Mouse (Mus musculus): ENCODE data around the gene Mon2. TPM values are rescaled to one million over a fixed set of nuclear protein-coding genes. Genes with fewer than 3 reads are reported as not detected.

Gene Mon2
- polyA plus RNA-seq, 1 experiment from 2014 or later: 27.3 TPM

DNA sequence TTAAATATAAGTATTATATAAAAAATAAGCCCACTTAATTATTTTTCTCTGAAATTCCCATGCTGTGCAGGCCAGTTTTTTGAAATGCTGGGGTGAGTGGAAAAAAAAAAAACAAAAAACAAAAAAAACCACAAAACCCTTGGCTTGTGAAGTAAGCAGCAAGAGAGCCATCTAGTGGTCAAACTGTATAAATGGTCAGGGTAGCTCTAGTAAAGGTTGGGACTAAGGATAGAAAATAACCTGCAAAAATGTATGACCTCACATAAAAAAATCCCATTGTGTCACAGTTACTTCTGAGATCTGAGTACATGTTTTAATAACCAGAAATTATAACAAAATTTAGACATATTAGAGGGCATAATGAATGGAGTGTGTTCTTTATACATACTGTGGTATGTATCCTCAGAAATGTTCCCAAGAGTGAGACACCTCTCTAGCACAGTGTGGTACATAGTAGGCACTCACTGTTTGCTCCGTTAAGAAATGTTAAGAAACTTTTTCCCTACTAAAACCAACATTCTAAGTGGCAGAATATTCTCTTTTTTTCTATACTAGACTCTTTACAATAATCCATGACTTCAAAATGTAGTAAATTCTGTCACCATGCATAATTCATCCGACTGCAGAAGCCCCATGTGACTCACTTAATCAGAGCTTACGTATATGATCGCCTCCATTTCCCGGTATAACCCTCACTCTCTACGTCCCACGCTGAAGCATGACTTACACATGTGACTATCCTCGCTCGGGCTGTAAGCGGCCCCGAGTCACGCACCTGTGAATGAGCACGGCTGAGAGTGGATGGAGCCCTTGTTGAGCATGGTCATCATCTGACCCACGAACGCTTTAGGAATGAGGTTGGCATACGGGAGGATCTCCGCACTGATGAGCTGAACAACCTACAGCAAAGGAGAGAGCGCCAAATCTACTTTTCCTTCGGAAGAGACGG lies 70.8 kb downstream of the Mon2 start:
- ATAC-seq (replicated peaks): peak; percentile 56; the same call in 1 of the 2 replicates
- Histone ChIP-seq H3K9me3 (no peaks in the 10 kb centered on the region), H3K9ac (no peak overlapping the region), H3K36me3 (replicated peaks) (peaks cover 17% of the 10 kb centered on the region), H3K4me2 (no peak overlapping the region), H3K4me1 (no peaks in the 10 kb centered on the region), H3K4me3 (no peak overlapping the region), H3K27me3 (replicated peaks) (no peaks in the 10 kb centered on the region), H3K27ac (no peak overlapping the region)
- WGBS: 89% methylated on average over 20 of the region's 20 CpGs

DNA sequence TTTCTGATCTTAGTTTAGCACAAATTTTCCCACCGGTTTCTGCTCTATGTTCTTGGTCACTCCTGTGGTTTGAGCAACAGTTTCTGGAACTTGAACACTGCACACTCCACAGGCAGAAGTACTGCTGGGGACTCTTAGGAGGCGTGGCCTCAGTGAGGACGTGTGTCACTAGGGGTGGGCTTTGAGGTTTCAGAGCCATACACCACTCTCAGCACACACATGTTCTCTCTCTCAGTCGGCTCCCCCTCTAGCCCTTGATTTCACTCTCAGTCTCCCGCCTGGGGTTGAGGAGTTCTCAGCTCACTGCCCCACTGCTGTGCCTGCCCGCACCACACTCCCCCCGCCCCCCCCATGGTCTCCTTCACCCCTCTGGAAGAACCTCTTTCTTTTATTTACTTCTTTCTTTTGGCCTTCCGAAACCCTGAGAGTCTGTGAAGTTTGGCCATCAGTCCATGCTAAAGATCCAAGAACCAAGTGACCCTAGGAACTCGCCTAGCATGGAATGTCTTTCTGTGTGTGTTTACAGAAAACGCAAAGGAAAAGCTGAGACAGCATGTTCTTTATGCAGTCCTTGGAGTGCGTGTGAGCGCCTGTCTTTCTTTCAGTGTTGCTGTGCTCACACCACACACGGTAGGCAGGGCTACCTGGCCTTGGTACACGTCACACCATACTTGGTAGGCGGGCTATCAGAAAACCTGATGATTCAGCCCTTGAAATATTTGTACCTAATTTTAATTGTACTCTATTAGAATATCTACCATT lies 71.6 kb downstream of the Mon2 start:
- Histone ChIP-seq H3K9ac (no peak overlapping the region), H3K36me3 (replicated peaks) (peaks cover 12% of the 10 kb centered on the region; the same call in 1 of the 2 replicates), H3K9me3 (no peaks in the 10 kb centered on the region), H3K27ac (no peak overlapping the region), H3K27me3 (replicated peaks) (no peaks in the 10 kb centered on the region), H3K4me2 (no peak overlapping the region), H3K4me1 (no peaks in the 10 kb centered on the region), H3K4me3 (no peak overlapping the region)
- peak; percentile 77 for ATAC-seq (replicated peaks)
- WGBS: 79% methylated on average over 15 of the region's 15 CpGs

DNA sequence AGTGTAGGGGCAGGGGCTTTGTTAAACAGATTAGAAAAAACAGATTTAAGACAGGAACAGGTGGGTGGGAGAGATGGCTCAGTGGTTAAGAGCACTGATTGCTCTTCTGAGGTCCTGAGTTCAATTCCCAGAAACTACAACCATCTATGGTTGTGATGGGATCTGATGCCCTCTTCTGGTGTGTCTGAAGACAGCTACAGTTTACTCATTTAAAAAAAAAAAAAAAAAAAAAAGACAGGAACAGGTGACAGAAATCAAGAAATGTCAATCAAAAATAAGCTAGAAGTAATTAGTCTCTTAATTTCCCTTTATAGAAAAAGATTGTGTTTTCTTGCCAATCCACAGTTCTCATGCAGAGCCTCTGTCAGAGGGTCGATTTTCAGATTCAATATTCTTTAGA lies 74.3 kb downstream of the Mon2 start:
- Histone ChIP-seq H3K4me1 (no peaks in the 10 kb centered on the region), H3K27me3 (replicated peaks) (no peaks in the 10 kb centered on the region), H3K27ac (no peak overlapping the region), H3K36me3 (replicated peaks) (peaks cover 22% of the 10 kb centered on the region; the same call in 1 of the 2 replicates), H3K9me3 (no peaks in the 10 kb centered on the region), H3K4me3 (no peak overlapping the region), H3K9ac (no peak overlapping the region), H3K4me2 (no peak overlapping the region)
- WGBS: 82% methylated on average over 1 of the region's 1 CpGs
- ATAC-seq (replicated peaks): no peak

DNA sequence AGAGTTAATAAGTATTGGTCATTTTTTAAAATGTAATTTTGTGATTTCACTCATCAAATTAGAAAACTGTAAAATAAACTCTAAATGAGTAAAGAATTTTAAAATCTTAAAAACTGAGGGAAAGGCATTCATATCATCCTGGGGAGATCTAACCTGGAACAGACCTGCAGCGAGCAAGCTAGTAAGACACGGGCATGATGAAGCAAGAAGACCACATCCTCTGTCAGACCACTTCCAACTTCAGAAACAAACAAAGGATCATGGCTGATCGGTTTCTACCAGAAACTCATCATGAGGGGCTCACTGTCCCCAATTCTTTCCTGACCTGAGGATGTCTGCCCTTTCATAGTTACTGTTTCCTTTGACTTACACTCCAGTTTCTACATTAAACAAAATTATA lies 74.9 kb downstream of the Mon2 start:
- no peaks in the 10 kb centered on the region for H3K27me3 ChIP-seq (replicated peaks)
- no peak overlapping the region for H3K27ac ChIP-seq
- H3K36me3 ChIP-seq (replicated peaks): peaks cover 25% of the 10 kb centered on the region; the same call in 1 of the 2 replicates

DNA sequence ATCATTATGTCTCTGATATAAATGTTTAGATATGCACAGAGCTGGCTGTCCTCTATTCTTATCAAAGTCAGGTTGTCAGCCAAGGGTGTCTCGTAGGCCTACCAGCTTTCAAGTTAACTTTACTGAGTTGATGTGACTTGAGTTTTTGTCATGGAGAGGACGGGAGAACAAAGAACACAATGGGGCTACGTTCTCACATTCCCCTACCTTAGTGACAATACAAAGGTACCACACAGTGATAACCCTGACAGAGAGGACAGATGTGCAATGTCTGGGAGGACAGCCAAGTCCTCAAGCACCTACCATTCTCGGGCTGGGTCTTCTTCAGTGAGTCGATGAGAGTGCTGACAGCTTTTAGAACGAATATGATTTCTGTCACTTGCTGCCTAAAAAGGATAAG lies 76.9 kb downstream of the Mon2 start:
- H3K27ac ChIP-seq: no peak overlapping the region
- H3K36me3 ChIP-seq (replicated peaks): peaks cover 30% of the 10 kb centered on the region
- ATAC-seq (replicated peaks): no peak
- H3K9ac ChIP-seq: no peak overlapping the region
- no peaks in the 10 kb centered on the region for H3K4me1 ChIP-seq
- H3K27me3 ChIP-seq (replicated peaks): no peaks in the 10 kb centered on the region
- H3K4me3 ChIP-seq: no peak overlapping the region
- H3K9me3 ChIP-seq: no peaks in the 10 kb centered on the region
- WGBS: 74% methylated on average over 6 of the region's 6 CpGs
- no peak overlapping the region for H3K4me2 ChIP-seq

More for the DNA sequence above, 74.9 kb downstream of the Mon2 start:
- Histone ChIP-seq H3K4me3 (no peak overlapping the region), H3K4me1 (no peaks in the 10 kb centered on the region), H3K4me2 (no peak overlapping the region), H3K9me3 (no peaks in the 10 kb centered on the region), H3K9ac (no peak overlapping the region)
- no peak for ATAC-seq (replicated peaks)
- 87% methylated on average over 3 of the region's 3 CpGs for WGBS

DNA sequence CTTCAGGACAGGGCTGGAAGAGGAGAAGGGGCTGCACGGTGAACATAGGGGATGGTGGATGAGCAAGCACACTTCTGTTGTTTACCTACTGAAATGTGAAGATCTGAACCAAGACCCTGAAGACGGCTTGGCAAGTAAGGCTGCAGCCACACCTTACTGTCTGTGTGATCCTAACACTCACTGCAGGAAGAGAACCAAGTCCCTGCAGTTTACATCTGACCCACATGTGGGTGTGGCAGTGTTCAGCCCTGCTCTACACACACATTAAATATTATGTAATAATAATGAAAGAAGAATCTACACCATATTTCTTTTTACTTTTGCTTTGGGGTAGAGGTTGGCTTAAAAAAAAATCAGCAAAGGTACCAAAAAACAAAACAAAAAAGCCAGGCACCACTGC lies 78.5 kb downstream of the Mon2 start:
- ATAC-seq (replicated peaks): no peak
- H3K27me3 ChIP-seq (replicated peaks): no peaks in the 10 kb centered on the region
- peaks cover 30% of the 10 kb centered on the region for H3K36me3 ChIP-seq (replicated peaks)
- H3K27ac ChIP-seq: no peak overlapping the region
- WGBS: 91% methylated on average over 2 of the region's 2 CpGs
- H3K4me1 ChIP-seq: no peaks in the 10 kb centered on the region
- no peak overlapping the region for H3K9ac ChIP-seq
- H3K4me2 ChIP-seq: no peak overlapping the region
- no peaks in the 10 kb centered on the region for H3K9me3 ChIP-seq
- no peak overlapping the region for H3K4me3 ChIP-seq

DNA sequence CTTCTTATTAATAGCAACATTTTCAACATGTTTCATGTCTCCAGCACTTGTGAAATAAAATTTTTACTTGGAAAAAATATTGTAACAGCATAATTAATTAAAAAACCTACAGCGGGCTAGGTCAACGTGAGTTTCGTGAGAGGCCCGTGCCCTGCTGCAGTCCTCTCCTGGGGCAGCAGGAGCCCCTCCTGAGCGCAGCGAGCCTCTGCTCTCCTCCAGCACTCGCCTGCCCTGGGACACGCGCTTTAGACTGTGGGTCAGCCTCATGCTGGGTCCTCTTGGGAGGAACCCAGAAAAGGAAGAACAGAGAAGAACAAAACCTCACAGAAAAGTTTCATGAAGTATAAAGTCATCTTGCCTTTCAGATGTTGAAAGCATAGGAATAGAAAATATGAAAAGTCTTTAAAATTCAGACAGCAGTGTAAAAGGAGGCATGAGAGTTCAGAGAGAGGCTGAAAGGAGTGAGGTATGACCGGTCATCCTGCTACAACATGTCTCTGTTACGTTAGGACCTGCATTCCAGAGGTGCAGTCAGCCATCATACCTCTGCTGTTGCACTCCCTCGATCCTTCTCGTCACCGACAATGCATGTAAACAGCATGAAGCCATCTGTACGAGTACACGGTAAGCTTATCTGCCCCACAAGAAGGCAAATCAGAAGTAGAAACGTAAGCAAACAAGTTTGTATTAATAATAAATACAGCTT lies 81.8 kb downstream of the Mon2 start:
- ATAC-seq (replicated peaks): no peak
- Histone ChIP-seq H3K4me1 (no peaks in the 10 kb centered on the region), H3K36me3 (replicated peaks) (peaks cover 22% of the 10 kb centered on the region), H3K4me2 (no peak overlapping the region), H3K4me3 (no peak overlapping the region), H3K9ac (no peak overlapping the region), H3K27me3 (replicated peaks) (no peaks in the 10 kb centered on the region), H3K9me3 (no peaks in the 10 kb centered on the region), H3K27ac (no peak overlapping the region)
- WGBS: 51% methylated on average over 17 of the region's 17 CpGs

DNA sequence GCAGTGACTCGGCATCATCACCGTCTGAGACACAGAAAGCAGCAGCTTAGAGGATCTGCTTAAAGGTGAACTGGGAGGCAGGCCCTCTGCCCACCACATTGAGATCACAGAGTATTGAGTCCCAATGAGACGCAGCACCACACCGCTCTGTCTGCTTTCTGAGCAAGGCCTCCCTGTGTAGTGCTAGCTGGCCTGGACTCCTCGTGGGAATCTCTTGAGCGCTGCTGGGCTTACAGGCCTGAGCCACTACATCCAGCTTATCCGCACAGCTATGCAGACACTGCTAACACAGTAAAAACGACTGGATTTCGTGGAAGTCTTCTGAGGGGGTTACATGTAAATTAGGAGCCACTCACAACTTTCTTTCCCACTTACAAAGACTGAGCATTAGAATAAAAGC lies 84.7 kb downstream of the Mon2 start:
- H3K4me2 ChIP-seq: no peak overlapping the region
- 88% methylated on average over 9 of the region's 9 CpGs for WGBS
- peaks cover 9% of the 10 kb centered on the region for H3K4me1 ChIP-seq
- no peak overlapping the region for H3K9ac ChIP-seq
- H3K36me3 ChIP-seq (replicated peaks): peaks cover 6% of the 10 kb centered on the region
- no peak overlapping the region for H3K27ac ChIP-seq
- H3K9me3 ChIP-seq: no peaks in the 10 kb centered on the region
- no peak for ATAC-seq (replicated peaks)
- H3K4me3 ChIP-seq: no peak overlapping the region
- H3K27me3 ChIP-seq (replicated peaks): no peaks in the 10 kb centered on the region

DNA sequence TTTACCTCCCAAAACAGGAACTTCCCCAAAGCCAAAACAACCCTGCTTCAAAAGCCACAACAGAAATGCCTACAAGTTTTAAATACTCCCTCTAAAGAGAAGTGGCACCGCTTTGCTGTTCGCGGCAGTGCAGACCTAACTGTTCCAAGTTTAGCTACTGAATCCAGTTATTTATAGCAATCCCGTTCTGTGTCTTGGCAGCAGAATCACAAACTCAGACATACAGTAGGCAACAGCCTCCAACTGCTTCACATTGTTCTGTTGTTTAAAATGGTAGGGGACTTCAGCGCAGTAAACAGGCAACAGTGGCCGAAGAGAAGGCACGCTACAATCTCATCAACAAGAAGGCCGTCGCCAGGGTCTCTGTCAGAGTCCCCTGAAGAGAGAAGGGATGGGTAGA lies 85.3 kb downstream of the Mon2 start:
- no peak overlapping the region for H3K27ac ChIP-seq
- ATAC-seq (replicated peaks): no peak
- H3K9ac ChIP-seq: no peak overlapping the region
- no peak overlapping the region for H3K4me3 ChIP-seq
- H3K4me1 ChIP-seq: peaks cover 10% of the 10 kb centered on the region
- H3K27me3 ChIP-seq (replicated peaks): no peaks in the 10 kb centered on the region
- peaks cover 2% of the 10 kb centered on the region for H3K36me3 ChIP-seq (replicated peaks)
- WGBS: 86% methylated on average over 9 of the region's 9 CpGs
- no peaks in the 10 kb centered on the region for H3K9me3 ChIP-seq
- no peak overlapping the region for H3K4me2 ChIP-seq

DNA sequence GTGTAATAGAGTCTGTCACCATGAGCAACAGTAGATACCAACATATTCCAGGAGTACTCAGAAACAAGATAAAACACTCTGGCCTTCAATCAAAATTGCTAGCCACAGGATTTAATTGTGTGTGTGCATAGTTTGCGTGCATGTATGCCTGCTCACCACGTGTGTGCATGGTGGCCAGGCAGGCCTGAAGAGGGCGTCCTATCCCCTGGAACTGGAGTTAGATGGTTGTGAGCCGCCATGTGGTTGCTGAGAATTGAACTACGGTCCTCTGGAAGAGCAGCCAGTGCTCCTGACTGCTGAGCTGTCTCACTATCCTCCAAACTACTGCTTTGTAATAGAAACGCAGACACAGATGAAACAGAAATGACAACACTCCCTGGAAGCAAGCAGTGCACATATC lies 85.7 kb downstream of the Mon2 start:
- no peak for ATAC-seq (replicated peaks)
- H3K9me3 ChIP-seq: no peaks in the 10 kb centered on the region
- H3K4me2 ChIP-seq: no peak overlapping the region
- peaks cover 10% of the 10 kb centered on the region for H3K4me1 ChIP-seq
- WGBS: 94% methylated on average over 6 of the region's 6 CpGs
- H3K27ac ChIP-seq: no peak overlapping the region
- no peaks in the 10 kb centered on the region; the same call in 1 of the 2 replicates for H3K36me3 ChIP-seq (replicated peaks)
- no peak overlapping the region for H3K9ac ChIP-seq
- no peak overlapping the region for H3K4me3 ChIP-seq
- no peaks in the 10 kb centered on the region for H3K27me3 ChIP-seq (replicated peaks)

DNA sequence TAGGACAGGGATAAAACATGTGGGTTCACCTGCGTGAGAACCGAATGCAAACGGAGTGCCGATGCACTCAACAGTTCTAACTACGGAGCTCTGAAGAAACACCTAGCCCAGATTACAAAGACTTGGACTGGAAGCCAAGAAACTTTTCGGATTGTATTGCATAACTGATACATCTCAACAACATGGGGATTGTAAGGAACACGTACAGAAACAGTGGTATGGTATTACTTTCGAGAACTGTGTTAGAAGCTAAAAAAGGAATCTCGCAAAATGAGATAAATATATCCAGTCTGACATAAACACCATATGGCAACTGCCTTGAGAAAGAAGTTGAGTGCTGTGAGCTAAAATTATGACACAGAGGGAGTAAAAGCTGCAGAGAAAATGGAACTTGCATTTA lies 86.4 kb downstream of the Mon2 start:
- Histone ChIP-seq H3K9ac (no peak overlapping the region), H3K4me2 (no peak overlapping the region), H3K9me3 (no peaks in the 10 kb centered on the region), H3K27me3 (replicated peaks) (no peaks in the 10 kb centered on the region), H3K4me3 (no peak overlapping the region), H3K27ac (no peak overlapping the region), H3K4me1 (peaks cover 10% of the 10 kb centered on the region), H3K36me3 (replicated peaks) (no peaks in the 10 kb centered on the region; the same call in 1 of the 2 replicates)
- no peak for ATAC-seq (replicated peaks)
- 92% methylated on average over 9 of the region's 9 CpGs for WGBS

DNA sequence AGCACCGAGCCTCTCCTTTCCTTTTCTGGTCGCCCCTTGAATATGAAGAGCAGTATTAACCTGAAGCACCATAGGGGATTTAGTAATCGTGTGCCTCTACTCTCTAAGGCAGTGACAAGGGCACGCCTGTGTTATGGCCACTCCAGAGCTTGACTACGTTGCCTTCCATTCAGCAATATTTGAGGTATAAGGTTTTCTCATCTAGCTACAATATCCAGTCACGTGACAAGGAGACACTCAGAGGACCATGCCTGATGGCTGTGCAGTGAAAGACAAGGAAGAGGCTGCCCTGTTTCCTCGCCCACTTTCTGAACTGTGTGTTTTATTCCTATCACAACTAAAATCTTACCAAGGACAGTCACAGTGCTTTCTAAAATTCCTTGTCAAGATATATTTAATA lies 87.9 kb downstream of the Mon2 start:
- WGBS: 86% methylated on average over 7 of the region's 7 CpGs
- Histone ChIP-seq H3K9ac (no peak overlapping the region), H3K27ac (no peak overlapping the region), H3K4me1 (peaks cover 22% of the 10 kb centered on the region), H3K36me3 (replicated peaks) (no peaks in the 10 kb centered on the region; the same call in 1 of the 2 replicates), H3K4me2 (no peak overlapping the region), H3K4me3 (no peak overlapping the region), H3K9me3 (no peaks in the 10 kb centered on the region), H3K27me3 (replicated peaks) (no peaks in the 10 kb centered on the region)
- no peak for ATAC-seq (replicated peaks)
